22 mouse cellular contexts compared by ENCODE assay signal in genomic region chr4:127855836-127856235, GRCm38 (mm10).
A peak's percentile ranks its signal among the peaks of the same experiment; 100 is the strongest.
DNase-seq lines count a peak whose midpoint lies in the region; ATAC-seq and TF ChIP-seq lines count a peak whose summit lies in the region.
"Had no signal": no experiment of that assay in that cellular context is flagged by ENCODE, and none has a peak within 500 bp of the region (broad histone marks: within the 10 kb centered on the region; RNA-seq: fewer than 3 reads in every experiment).

No protein-coding gene starts in this region.

- H3K27me3 ChIP-seq in midbrain, postnatal 0 days (ENCODE audit: insufficient read depth, low read length) = no peaks in the 10 kb centered on the region
- no peaks in the 10 kb centered on the region for H3K27me3 ChIP-seq in midbrain, embryonic 11.5 days (ENCODE audit: control insufficient read depth, insufficient read depth, low read length)
- H3K27me3 ChIP-seq: CH12.LX; embryonic facial prominence, embryonic 13.5 days; forebrain, embryonic 13.5 days; heart, embryonic 15.5 days; Patski had no signal

- H3K9me3 ChIP-seq in midbrain, postnatal 0 days (ENCODE audit: low read length) = no peaks in the 10 kb centered on the region
- no peaks in the 10 kb centered on the region for H3K9me3 ChIP-seq in midbrain, embryonic 11.5 days (ENCODE audit: control insufficient read depth, low read length)
- H3K9me3 ChIP-seq: forebrain, embryonic 13.5 days; heart, embryonic 15.5 days had no signal

- peak; percentile 56 to 67 for DNase-seq in cerebellum, postnatal 10 days
- no peak for DNase-seq in cerebellum, postnatal 4 days (ENCODE audit: low spot score in 2 of 2)
- peak; percentile 44 for DNase-seq in left cerebral cortex, postnatal 4 days
- DNase-seq in left cerebral cortex, adult 8-10 months (ENCODE audit: low spot score in 2 of 2) = no peak
- peak; percentile 26 for DNase-seq in midbrain, postnatal 0 days (ENCODE audit: low spot score)
- no peak for DNase-seq in midbrain, embryonic 11.5 days (ENCODE audit: low spot score, missing footprints)
- DNase-seq: cerebellum, adult 11-12 months; cerebellum, adult 9-10 months; cerebellum, postnatal 36 days; embryo, embryonic 11 days; forebrain, postnatal 0 days; gastrocnemius, postnatal 14 days; heart, adult 2 months; heart, postnatal 14 days had no signal

- intact Hi-C loops in left cerebral cortex, postnatal 4 days (cut with DNase I) = no loop called here

- H3K36me3 ChIP-seq in midbrain, postnatal 0 days (ENCODE audit: insufficient read depth, low read length) = no peaks in the 10 kb centered on the region
- H3K36me3 ChIP-seq in midbrain, embryonic 11.5 days (ENCODE audit: control insufficient read depth, insufficient read depth, low read length) = no peaks in the 10 kb centered on the region
- H3K36me3 ChIP-seq: embryonic facial prominence, embryonic 13.5 days; heart, embryonic 15.5 days had no signal

- WGBS in midbrain, postnatal 0 days = 88% methylated on average over 1 of the region's 1 CpGs
- 92% methylated on average over 1 of the region's 1 CpGs for WGBS in midbrain, embryonic 11.5 days

- no peak overlapping the region for H3K4me3 ChIP-seq in midbrain, postnatal 0 days (ENCODE audit: low read depth, low read length)
- H3K4me3 ChIP-seq in midbrain, embryonic 11.5 days (ENCODE audit: low read depth, low read length) = no peak overlapping the region
- H3K4me3 ChIP-seq: embryonic facial prominence, embryonic 13.5 days; forebrain, embryonic 13.5 days; heart, adult 2 months; heart, embryonic 15.5 days had no signal

- no peak overlapping the region for H3K9ac ChIP-seq in midbrain, postnatal 0 days (replicated peaks; ENCODE audit: low read length, poor library complexity, severe bottlenecking)
- no peak overlapping the region for H3K9ac ChIP-seq in midbrain, embryonic 11.5 days (ENCODE audit: low read length)
- H3K9ac ChIP-seq: embryonic facial prominence, embryonic 13.5 days; forebrain, embryonic 13.5 days; forebrain, postnatal 0 days; heart, embryonic 15.5 days; hindbrain, embryonic 14.5 days had no signal

- no peak overlapping the region for H3K27ac ChIP-seq in midbrain, postnatal 0 days (ENCODE audit: low read depth, low read length)
- no peak overlapping the region for H3K27ac ChIP-seq in midbrain, embryonic 11.5 days (ENCODE audit: low read depth, low read length)
- H3K27ac ChIP-seq: embryonic facial prominence, embryonic 13.5 days; forebrain, embryonic 13.5 days; heart, adult 2 months; heart, embryonic 15.5 days; hindbrain, embryonic 14.5 days had no signal

- no peak for ATAC-seq in midbrain, postnatal 0 days (ENCODE audit: low FRiP score)
- no peak for ATAC-seq in midbrain, embryonic 11.5 days (ENCODE audit: low FRiP score)
- ATAC-seq: activated CD4-positive, CD25-positive, alpha-beta regulatory T cell, adult 4 months; forebrain, embryonic 13.5 days; forebrain, postnatal 0 days; Patski had no signal

- no peak overlapping the region for H3K4me2 ChIP-seq in midbrain, postnatal 0 days (ENCODE audit: low read depth, low read length, poor library complexity, severe bottlenecking)
- no peak overlapping the region for H3K4me2 ChIP-seq in midbrain, embryonic 11.5 days
- H3K4me2 ChIP-seq: embryonic facial prominence, embryonic 13.5 days; forebrain, embryonic 13.5 days; heart, embryonic 11.5 days; heart, embryonic 15.5 days; hindbrain, embryonic 14.5 days had no signal

- TF ChIP-seq CTCF in midbrain, postnatal 0 days (IDR thresholded peaks at IDR 0.05) = no peak

- H3K4me1 ChIP-seq in midbrain, postnatal 0 days (ENCODE audit: insufficient read depth, low read length) = no peaks in the 10 kb centered on the region
- no peaks in the 10 kb centered on the region for H3K4me1 ChIP-seq in midbrain, embryonic 11.5 days (ENCODE audit: control insufficient read depth, insufficient read depth, low read length)
- H3K4me1 ChIP-seq: embryonic facial prominence, embryonic 13.5 days; forebrain, embryonic 13.5 days; heart, embryonic 15.5 days had no signal

Comparison
In these comparisons a context has a peak if more than half of its experiments do, and no peak if none do; other contexts are left out.
1. DNase-seq: peak in cerebellum, postnatal 10 days (2 of 2), left cerebral cortex, postnatal 4 days (single experiment) and midbrain, postnatal 0 days (single experiment); none in cerebellum, postnatal 4 days (0 of 2), left cerebral cortex, adult 8-10 months (0 of 2) and midbrain, embryonic 11.5 days (single experiment).